Mouse (Mus musculus): ENCODE measurements around the gene Rbm20.

DNA sequence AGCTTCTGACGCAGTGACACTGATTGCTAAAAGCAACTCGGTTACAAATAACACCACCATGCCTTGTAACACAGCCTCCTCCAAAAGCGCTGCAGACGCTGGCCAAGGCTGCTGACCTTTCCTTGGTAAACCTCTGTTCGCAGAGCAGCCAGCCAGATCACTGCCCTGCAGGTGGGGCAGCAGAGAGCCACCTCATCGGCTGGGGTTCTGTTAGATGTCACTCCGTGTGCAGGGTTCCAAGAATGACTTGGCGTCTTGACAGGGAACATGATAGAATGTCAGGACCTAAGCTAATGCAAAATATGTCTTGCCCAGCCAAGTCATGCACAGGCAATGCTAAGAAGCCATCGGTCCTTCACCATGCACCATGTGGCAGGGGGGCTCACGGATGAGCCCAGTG is 52.8 kb downstream of the Rbm20 start:
- TF ChIP-seq CTCF (IDR thresholded peaks at IDR 0.05; ENCODE audit: insufficient read depth, low read depth, low read length) (no peak), POLR2A (IDR thresholded peaks at IDR 0.05; ENCODE audit: insufficient read depth, low read depth, low read length) (no peak)
